Mouse (Mus musculus): ENCODE results near the gene Syt7. TPM values are rescaled to one million over a fixed set of nuclear protein-coding genes. Genes with fewer than 3 reads are reported as not detected.
A peak's percentile ranks its signal among the peaks of the same experiment; 100 is the strongest.

Syt7 gene
- total and polyA plus RNA-seq, 3 experiments = not detected

GRCm38 (mm10) chr19:10434927-10435326, 46.0 kb downstream of the Syt7 start:
- no peaks in the 10 kb centered on the region for H3K9me3 ChIP-seq (replicated peaks; ENCODE audit: low read length)
- no peak for TF ChIP-seq ZNF384 (IDR thresholded peaks at IDR 0.05; ENCODE audit: low read depth, low read length)
- no peak for TF ChIP-seq JUND (conservative IDR thresholded peaks at IDR 0.05; ENCODE audit: low read depth, low read length)
- no peak for TF ChIP-seq MEF2A (IDR thresholded peaks at IDR 0.05; ENCODE audit: borderline replicate concordance, low read depth, low read length)
- TF ChIP-seq POLR2A (IDR thresholded peaks at IDR 0.05; ENCODE audit: low read depth, low read length) = no peak
- TF ChIP-seq PAX5 (IDR thresholded peaks at IDR 0.05; ENCODE audit: low read length) = no peak
- no peak for TF ChIP-seq E2F4 (IDR thresholded peaks at IDR 0.05; ENCODE audit: insufficient replicate concordance, low read depth, low read length)
- peaks cover 86% of the 10 kb centered on the region for H3K27me3 ChIP-seq (replicated peaks)
- H3K4me1 ChIP-seq (ENCODE audit: control insufficient read depth in 1 of 2, insufficient read depth in 2 of 2) = peaks cover 27 to 51% of the 10 kb centered on the region in 2 experiments
- H3K9ac ChIP-seq (ENCODE audit: insufficient read depth, low read depth) = no peak overlapping the region
- H3K79me2 ChIP-seq (replicated peaks; ENCODE audit: control insufficient read depth, extremely low read depth, insufficient read depth, poor library complexity, severe bottlenecking) = no peaks in the 10 kb centered on the region
- no peaks in the 10 kb centered on the region for H3K36me3 ChIP-seq (replicated peaks in 1 of 2; ENCODE audit: control insufficient read depth in 1 of 2, insufficient read depth in 1 of 2, low read length in 1 of 2)
- no peak overlapping the region for H3K27ac ChIP-seq (ENCODE audit: insufficient read depth, low read depth)
- H3K4me2 ChIP-seq (ENCODE audit: insufficient read depth, low read depth, poor library complexity, severe bottlenecking) = no peak overlapping the region
- no peak overlapping the region for H3K4me3 ChIP-seq (replicated peaks in 1 of 3; ENCODE audit: low read depth in 2 of 3, low read length in 2 of 3, poor library complexity in 1 of 3)
- dilution Hi-C loops (cut with MboI; ENCODE audit: extremely low pct_ligation_motif_present, extremely low pct_unique_long_range_greater_than_20kb, low sequenced_read_pairs) (no loop called here), in situ Hi-C loops (cut with MboI; ENCODE audit: low pct_ligation_motif_present, low pct_unique_long_range_greater_than_20kb, low sequenced_read_pairs) (loop anchor here (5.0 kb wide), 2 partner anchors 93 to 173 kb away; no protein-coding TSS in a partner anchor)
- no peak for DNase-seq (ENCODE audit: extremely low read depth)

GRCm38 (mm10) chr19:10435908-10436307, 47.0 kb downstream of the Syt7 start:
- H3K27ac ChIP-seq (ENCODE audit: insufficient read depth, low read depth) = no peak overlapping the region
- H3K9me3 ChIP-seq (replicated peaks; ENCODE audit: low read length) = no peaks in the 10 kb centered on the region
- no peaks in the 10 kb centered on the region for H3K79me2 ChIP-seq (replicated peaks; ENCODE audit: control insufficient read depth, extremely low read depth, insufficient read depth, poor library complexity, severe bottlenecking)
- H3K27me3 ChIP-seq (replicated peaks) = peaks cover 86% of the 10 kb centered on the region
- peak; percentile 73 for DNase-seq (ENCODE audit: extremely low read depth)
- in situ Hi-C loops (cut with MboI; ENCODE audit: low pct_ligation_motif_present, low pct_unique_long_range_greater_than_20kb, low sequenced_read_pairs) (no loop called here), dilution Hi-C loops (cut with MboI; ENCODE audit: extremely low pct_ligation_motif_present, extremely low pct_unique_long_range_greater_than_20kb, low sequenced_read_pairs) (no loop called here)
- TF ChIP-seq CTCF (conservative IDR thresholded peaks at IDR 0.05 in 1 of 2, IDR thresholded peaks at IDR 0.05 in 1 of 2; ENCODE audit: low read depth in 2 of 2, low read length in 2 of 2) (peak; percentile 52 to 87), ZC3H11A (IDR thresholded peaks at IDR 0.05; ENCODE audit: low read depth, low read length) (peak; percentile 20; the same call in 1 of the 2 replicates), SMC3 (IDR thresholded peaks at IDR 0.05; ENCODE audit: low read depth, low read length) (peak; percentile 95), MAFK (IDR thresholded peaks at IDR 0.05; ENCODE audit: insufficient replicate concordance, low read length) (peak; percentile 87), ZKSCAN1 (IDR thresholded peaks at IDR 0.05; ENCODE audit: borderline replicate concordance, low read depth, low read length) (no peak), ZMIZ1 (IDR thresholded peaks at IDR 0.05; ENCODE audit: low read depth, low read length) (no peak), ETS1 (conservative IDR thresholded peaks at IDR 0.05; ENCODE audit: low read depth, low read length) (no peak), RAD21 (IDR thresholded peaks at IDR 0.05; ENCODE audit: low read depth, low read length) (peak; percentile 67)
- no peak overlapping the region for H3K4me2 ChIP-seq (ENCODE audit: insufficient read depth, low read depth, poor library complexity, severe bottlenecking)
- peaks cover 23 to 46% of the 10 kb centered on the region in 2 experiments for H3K4me1 ChIP-seq (ENCODE audit: control insufficient read depth in 1 of 2, insufficient read depth in 2 of 2)
- H3K36me3 ChIP-seq (replicated peaks in 1 of 2; ENCODE audit: control insufficient read depth in 1 of 2, insufficient read depth in 1 of 2, low read length in 1 of 2) = no peaks in the 10 kb centered on the region
- no peak overlapping the region for H3K4me3 ChIP-seq (replicated peaks in 1 of 3; ENCODE audit: low read depth in 2 of 3, low read length in 2 of 3, poor library complexity in 1 of 3)
- H3K9ac ChIP-seq (ENCODE audit: insufficient read depth, low read depth) = no peak overlapping the region

- Histone ChIP-seq H3K4me3 (replicated peaks in 1 of 3; ENCODE audit: low read depth in 2 of 3, low read length in 2 of 3, poor library complexity in 1 of 3) (no peak overlapping the region), H3K27ac (ENCODE audit: insufficient read depth, low read depth) (no peak overlapping the region), H3K4me2 (ENCODE audit: insufficient read depth, low read depth, poor library complexity, severe bottlenecking) (no peak overlapping the region), H3K9ac (ENCODE audit: insufficient read depth, low read depth) (no peak overlapping the region), H3K36me3 (replicated peaks in 1 of 2; ENCODE audit: control insufficient read depth in 1 of 2, insufficient read depth in 1 of 2, low read length in 1 of 2) (no peaks in the 10 kb centered on the region), H3K9me3 (replicated peaks; ENCODE audit: low read length) (no peaks in the 10 kb centered on the region), H3K4me1 (ENCODE audit: control insufficient read depth in 1 of 2, insufficient read depth in 2 of 2) (peaks cover 15 to 37% of the 10 kb centered on the region in 2 experiments), H3K79me2 (replicated peaks; ENCODE audit: control insufficient read depth, extremely low read depth, insufficient read depth, poor library complexity, severe bottlenecking) (no peaks in the 10 kb centered on the region), H3K27me3 (replicated peaks) (peaks cover 90% of the 10 kb centered on the region)
- TF ChIP-seq BHLHE40 (IDR thresholded peaks at IDR 0.05; ENCODE audit: low read depth, low read length) (no peak), RCOR1 (conservative IDR thresholded peaks at IDR 0.05; ENCODE audit: low read depth, low read length) (no peak), ELF1 (IDR thresholded peaks at IDR 0.05; ENCODE audit: low read depth, low read length) (no peak), RAD21 (IDR thresholded peaks at IDR 0.05; ENCODE audit: low read depth, low read length) (no peak), POLR2A (IDR thresholded peaks at IDR 0.05; ENCODE audit: low read depth, low read length) (no peak), JUN (IDR thresholded peaks at IDR 0.05; ENCODE audit: insufficient read depth, low read depth, low read length) (no peak), SIN3A (IDR thresholded peaks at IDR 0.05; ENCODE audit: low read length) (no peak), HCFC1 (IDR thresholded peaks at IDR 0.05; ENCODE audit: low read depth, low read length) (no peak), ZMIZ1 (IDR thresholded peaks at IDR 0.05; ENCODE audit: low read depth, low read length) (no peak), MXI1 (IDR thresholded peaks at IDR 0.05; ENCODE audit: low read depth, low read length) (no peak), ZNF384 (IDR thresholded peaks at IDR 0.05; ENCODE audit: low read depth, low read length) (no peak), POLR2AphosphoS2 (IDR thresholded peaks at IDR 0.05; ENCODE audit: low read depth, low read length) (no peak), MAZ (IDR thresholded peaks at IDR 0.05; ENCODE audit: low read depth, low read length) (no peak), GABPA (IDR thresholded peaks at IDR 0.05; ENCODE audit: insufficient replicate concordance, low read depth, low read length) (no peak), SMC3 (IDR thresholded peaks at IDR 0.05; ENCODE audit: low read depth, low read length) (no peak), USF2 (conservative IDR thresholded peaks at IDR 0.05; ENCODE audit: low read depth, low read length) (no peak)
- dilution Hi-C loops (cut with MboI; ENCODE audit: extremely low pct_ligation_motif_present, extremely low pct_unique_long_range_greater_than_20kb, low sequenced_read_pairs) (no loop called here), in situ Hi-C loops (cut with MboI; ENCODE audit: low pct_ligation_motif_present, low pct_unique_long_range_greater_than_20kb, low sequenced_read_pairs) (no loop called here)
- DNase-seq (ENCODE audit: extremely low read depth) = no peak
Observed at GRCm38 (mm10) chr19:10436726-10437125, 47.8 kb downstream of the Syt7 start.

Data from CH12.LX (cell line).